Mouse (Mus musculus) forebrain, embryonic 13.5 days (tissue): Measurements from ENCODE around the gene Ralgapa1. TPM values are rescaled to one million over a fixed set of nuclear protein-coding genes. Genes with fewer than 3 reads are reported as not detected.
"Not testable (repeated sequence)": the region's sequence is repeated elsewhere in the genome, so short reads cannot be mapped to it uniquely, and the experiment has no call there.

Source experiments
- ATAC-seq: fragments of 200-750 bp; cut with Nextera tagmentation; 2 replicates; pipeline ENCODE4 v1.8.0; 2017
- H3K27ac ChIP-seq: fragments of 300-500 bp; sonication (generic); 2 replicates; pipeline ENCODE4 v1.5.1; 2015; ENCODE audit warnings: inconsistent platforms, mild to moderate bottlenecking, moderate library complexity
- H3K27me3 ChIP-seq: fragments of 300-500 bp; sonication (generic); 2 replicates; pipeline ENCODE4 v1.6.1; 2015; ENCODE audit warnings: mild to moderate bottlenecking, inconsistent platforms
- H3K36me3 ChIP-seq: fragments of 300-500 bp; sonication (generic); 2 replicates; pipeline ENCODE4 v1.6.1; 2015; ENCODE audit warnings: mild to moderate bottlenecking, inconsistent platforms; ENCODE audit not compliant: poor library complexity, severe bottlenecking
- H3K4me1 ChIP-seq: fragments of 300-500 bp; sonication (generic); 2 replicates; pipeline ENCODE4 v1.6.1; 2015; ENCODE audit warnings: inconsistent platforms
- H3K4me2 ChIP-seq: fragments of 300-500 bp; sonication (generic); 2 replicates; pipeline ENCODE4 v1.6.1; 2015; ENCODE audit warnings: inconsistent platforms, mild to moderate bottlenecking, moderate library complexity
- H3K4me3 ChIP-seq: fragments of 300-500 bp; sonication (generic); 2 replicates; pipeline ENCODE4 v1.5.1; 2015; ENCODE audit warnings: mild to moderate bottlenecking, inconsistent platforms
- H3K9ac ChIP-seq: fragments of 300-500 bp; sonication (generic); 2 replicates; pipeline ENCODE4 v1.6.1; 2015; ENCODE audit warnings: mild to moderate bottlenecking, inconsistent platforms
- H3K9me3 ChIP-seq: fragments of 300-500 bp; sonication (generic); replicated peaks from 2 replicates; pipeline ENCODE4 v1.6.1; 2016; ENCODE audit warnings: inconsistent platforms
- WGBS: fragments of 180-500 bp; shearing (Covaris S2); methylation state at CpG from one replicate; pipeline ENCODE4 v1.1.7; 2015; 5-methylcytosine and 5-hydroxymethylcytosine counted together
- polyA plus RNA-seq: library from polyadenylated mRNA; unstranded; fragments of >200 nt; fragmentation: Nextera tagmentation; extraction: Ambion mirVana; gene quantifications from 2 replicates; pipeline ENCODE4 v1.2.1, GENCODE M21; 2015

Gene Ralgapa1
- polyA plus RNA-seq, 1 experiment from 2014 or later, result 14.1 TPM

DNA sequence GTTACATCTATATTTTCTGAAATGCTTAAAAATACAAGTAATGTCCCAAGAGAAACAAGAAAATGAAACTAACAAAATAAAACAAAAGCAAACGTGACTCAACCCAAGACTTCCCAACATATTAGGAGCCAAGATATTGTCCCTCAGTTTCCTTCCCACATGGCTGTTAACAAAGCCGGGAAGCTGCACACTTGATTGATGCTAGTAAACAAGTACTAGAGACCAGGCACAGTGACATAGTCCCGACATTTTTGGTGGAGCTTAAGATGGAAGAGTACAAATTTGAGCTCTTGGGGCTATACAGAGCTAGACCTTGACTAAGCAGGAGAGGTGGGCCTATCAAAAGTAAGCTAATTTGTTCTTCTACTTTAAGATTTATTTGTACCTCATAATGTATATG lies 23.9 kb downstream of the Ralgapa1 start:
- H3K9ac ChIP-seq, result no peak overlapping the region
- no peaks in the 10 kb centered on the region for H3K4me1 ChIP-seq
- no peaks in the 10 kb centered on the region for H3K27me3 ChIP-seq
- no peak for ATAC-seq
- WGBS, result 83% methylated on average over 3 of the region's 3 CpGs
- no peak overlapping the region for H3K27ac ChIP-seq
- no peaks in the 10 kb centered on the region; the same call in 1 of the 2 replicates for H3K9me3 ChIP-seq
- H3K36me3 ChIP-seq, result peaks cover 7% of the 10 kb centered on the region; the same call in 1 of the 2 replicates
- H3K4me2 ChIP-seq, result no peak overlapping the region
- no peak overlapping the region for H3K4me3 ChIP-seq

DNA sequence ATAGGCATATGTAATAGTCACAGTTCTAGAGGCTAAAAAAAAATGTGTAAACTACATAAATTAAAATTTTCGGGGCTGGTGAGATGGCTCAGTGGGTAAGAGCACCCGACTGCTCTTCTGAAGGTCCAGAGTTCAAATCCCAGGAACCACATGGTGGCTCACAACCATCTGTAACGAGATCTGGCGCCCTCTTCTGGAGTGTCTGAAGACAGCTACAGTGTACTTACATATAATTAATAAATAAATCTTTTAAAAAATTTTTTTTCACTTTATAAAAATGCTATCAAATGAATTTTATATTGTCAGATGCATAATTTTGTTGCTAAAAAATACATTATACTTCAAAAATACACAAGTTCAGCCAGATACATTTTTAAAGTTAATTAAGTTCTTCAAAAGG lies 26.5 kb downstream of the Ralgapa1 start:
- not testable (repeated sequence) for H3K36me3 ChIP-seq, H3K27me3 ChIP-seq, H3K4me3 ChIP-seq, H3K9me3 ChIP-seq, ATAC-seq, H3K4me1 ChIP-seq, H3K4me2 ChIP-seq, H3K27ac ChIP-seq, H3K9ac ChIP-seq
- 89% methylated on average over 4 of the region's 4 CpGs for WGBS

DNA sequence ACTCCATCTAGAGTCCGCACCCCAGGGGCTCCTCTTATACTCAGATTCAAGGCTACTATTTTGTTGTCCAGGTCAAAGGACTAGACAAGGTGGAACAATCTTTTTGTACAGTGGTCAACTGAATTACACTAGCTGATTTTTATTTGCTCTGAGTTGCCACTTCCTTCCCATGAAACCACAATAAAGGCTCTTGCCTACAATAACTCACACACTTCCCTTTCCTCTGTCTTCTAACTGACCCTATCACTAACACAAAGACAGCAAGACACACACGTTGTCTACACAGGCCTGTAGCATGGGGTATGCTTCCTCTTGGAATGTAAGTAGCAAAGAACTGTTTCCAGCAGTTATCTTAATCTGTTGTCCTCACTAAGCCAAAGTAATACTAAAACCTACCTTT lies 35.7 kb downstream of the Ralgapa1 start:
- Histone ChIP-seq H3K4me2 (no peak overlapping the region), H3K27ac (no peak overlapping the region), H3K9ac (no peak overlapping the region), H3K27me3 (no peaks in the 10 kb centered on the region), H3K4me1 (no peaks in the 10 kb centered on the region), H3K9me3 (no peaks in the 10 kb centered on the region), H3K4me3 (no peak overlapping the region), H3K36me3 (peaks cover 30% of the 10 kb centered on the region)
- WGBS, result 85% methylated on average over 2 of the region's 2 CpGs
- no peak for ATAC-seq

DNA sequence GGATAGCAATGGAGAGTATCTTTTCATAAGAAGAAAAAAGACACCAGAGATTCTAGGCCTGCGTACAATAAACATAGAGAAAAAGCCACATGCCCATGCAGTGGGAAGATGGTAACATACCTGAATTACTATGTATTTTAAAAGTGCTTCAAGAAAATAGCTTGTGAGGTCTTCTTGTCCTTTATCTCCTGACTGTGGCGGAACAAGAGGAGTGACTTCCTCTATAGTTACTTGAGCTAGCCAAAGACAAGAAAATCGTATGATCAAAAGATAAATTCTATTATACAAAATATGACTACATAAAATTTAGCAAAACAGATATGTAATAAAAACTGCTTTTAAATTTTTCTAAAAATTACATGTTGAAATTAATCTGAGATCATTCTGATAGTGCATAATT lies 38.3 kb downstream of the Ralgapa1 start:
- Histone ChIP-seq H3K4me1 (no peaks in the 10 kb centered on the region), H3K9ac (no peak overlapping the region), H3K27me3 (no peaks in the 10 kb centered on the region), H3K36me3 (peaks cover 30% of the 10 kb centered on the region), H3K9me3 (no peaks in the 10 kb centered on the region), H3K4me3 (no peak overlapping the region), H3K27ac (no peak overlapping the region), H3K4me2 (no peak overlapping the region)
- no peak for ATAC-seq
- 96% methylated on average over 3 of the region's 3 CpGs for WGBS

DNA sequence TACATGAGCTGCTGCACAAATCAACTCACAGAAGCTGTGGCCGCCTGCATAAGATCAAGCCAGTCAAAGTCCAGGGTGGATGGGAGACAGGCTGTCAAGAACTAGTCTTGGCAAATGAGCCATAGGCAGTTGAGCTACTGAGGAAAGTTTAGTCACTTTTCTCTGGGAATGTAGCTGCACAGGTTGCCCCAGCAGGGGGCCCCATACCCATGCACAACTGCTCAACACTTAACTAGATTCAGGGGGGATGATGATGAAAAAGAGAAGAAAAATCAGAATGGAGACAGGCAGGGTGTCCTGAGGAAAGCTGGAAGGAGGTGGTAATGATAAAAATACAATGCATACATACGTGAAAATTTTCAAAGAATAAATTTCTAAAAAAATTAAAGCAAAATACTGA lies 42.7 kb downstream of the Ralgapa1 start:
- no peak overlapping the region for H3K4me3 ChIP-seq
- 95% methylated on average over 2 of the region's 2 CpGs for WGBS

DNA sequence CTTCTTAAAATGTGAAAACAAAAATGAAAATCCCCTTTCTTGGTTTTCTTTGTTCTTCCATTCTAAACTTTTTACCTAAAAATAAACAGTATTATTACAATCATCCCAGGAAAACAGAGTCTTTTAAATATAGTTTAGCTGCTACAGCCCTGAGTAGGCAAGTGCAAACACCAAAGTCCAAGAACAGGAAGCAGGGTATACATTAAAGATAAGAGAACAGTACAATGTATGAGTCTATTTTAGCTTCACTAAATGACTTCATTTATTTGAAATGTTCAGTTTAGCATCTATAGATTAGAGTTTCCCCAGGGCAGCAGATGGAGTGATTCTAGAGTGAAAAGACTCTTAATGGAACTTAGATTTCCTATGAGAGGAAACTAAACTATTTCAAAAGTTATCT lies 43.6 kb downstream of the Ralgapa1 start:
- Histone ChIP-seq H3K27me3 (no peaks in the 10 kb centered on the region), H3K4me2 (no peak overlapping the region), H3K9me3 (no peaks in the 10 kb centered on the region), H3K36me3 (peaks cover 14% of the 10 kb centered on the region), H3K4me1 (no peaks in the 10 kb centered on the region), H3K9ac (no peak overlapping the region), H3K27ac (no peak overlapping the region), H3K4me3 (no peak overlapping the region)
- ATAC-seq, result no peak

More for the DNA sequence above, 42.7 kb downstream of the Ralgapa1 start:
- no peaks in the 10 kb centered on the region for H3K27me3 ChIP-seq
- no peak for ATAC-seq
- H3K36me3 ChIP-seq, result peaks cover 14% of the 10 kb centered on the region
- no peaks in the 10 kb centered on the region for H3K9me3 ChIP-seq
- H3K27ac ChIP-seq, result no peak overlapping the region
- H3K4me2 ChIP-seq, result no peak overlapping the region
- H3K9ac ChIP-seq, result no peak overlapping the region
- H3K4me1 ChIP-seq, result no peaks in the 10 kb centered on the region

DNA sequence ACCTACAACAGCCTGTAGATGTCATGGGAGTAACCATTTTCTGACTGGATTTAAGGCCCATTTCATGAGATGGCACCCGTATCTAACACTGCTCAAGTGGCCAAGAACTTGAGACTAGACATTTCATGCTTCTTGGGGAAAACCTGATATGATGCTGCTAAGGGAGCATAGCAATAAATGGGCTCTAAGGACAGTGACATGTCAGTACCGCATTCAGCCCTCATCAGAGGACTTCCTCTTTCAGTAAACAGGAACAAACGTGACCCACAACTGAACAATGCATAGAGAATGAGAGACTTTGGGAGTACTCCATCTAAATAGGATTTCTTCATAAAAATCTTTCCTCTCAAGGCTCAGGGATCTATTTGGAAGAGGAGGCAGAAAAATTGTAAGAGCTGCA lies 46.7 kb downstream of the Ralgapa1 start:
- Histone ChIP-seq H3K4me1 (no peaks in the 10 kb centered on the region), H3K4me2 (no peak overlapping the region), H3K9me3 (no peaks in the 10 kb centered on the region), H3K9ac (no peak overlapping the region), H3K27me3 (no peaks in the 10 kb centered on the region), H3K27ac (no peak overlapping the region), H3K36me3 (peaks cover 14% of the 10 kb centered on the region), H3K4me3 (no peak overlapping the region)
- no peak for ATAC-seq
- WGBS, result 90% methylated on average over 3 of the region's 3 CpGs

DNA sequence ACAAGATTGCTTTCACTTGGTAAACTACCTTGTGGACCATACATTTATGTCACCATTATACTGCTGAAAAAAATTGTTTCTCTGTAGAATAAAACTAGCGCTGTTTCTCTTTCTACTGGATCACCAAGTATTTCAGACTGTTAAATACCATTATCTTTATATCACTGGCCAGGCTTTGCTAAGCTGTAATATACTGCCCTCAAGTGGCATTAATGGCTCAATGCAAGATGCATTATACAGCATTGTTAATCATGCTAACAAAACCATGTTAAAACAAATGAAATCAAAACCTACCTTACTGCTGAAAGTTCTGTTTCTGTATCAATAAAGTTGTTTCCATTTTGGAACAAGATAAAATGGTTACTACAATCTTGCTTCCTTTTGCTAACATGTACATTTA lies 100.6 kb downstream of the Ralgapa1 start:
- H3K9ac ChIP-seq, result no peak overlapping the region
- no peak overlapping the region for H3K27ac ChIP-seq
- 69% methylated on average over 1 of the region's 1 CpGs for WGBS
- 0 out of 2 replicates have a peak, but pooled peaks have one; percentile 63 for ATAC-seq
- no peaks in the 10 kb centered on the region for H3K9me3 ChIP-seq
- H3K36me3 ChIP-seq, result peaks cover 35% of the 10 kb centered on the region
- no peak overlapping the region for H3K4me3 ChIP-seq
- no peaks in the 10 kb centered on the region for H3K27me3 ChIP-seq
- no peak overlapping the region for H3K4me2 ChIP-seq
- H3K4me1 ChIP-seq, result no peaks in the 10 kb centered on the region

DNA sequence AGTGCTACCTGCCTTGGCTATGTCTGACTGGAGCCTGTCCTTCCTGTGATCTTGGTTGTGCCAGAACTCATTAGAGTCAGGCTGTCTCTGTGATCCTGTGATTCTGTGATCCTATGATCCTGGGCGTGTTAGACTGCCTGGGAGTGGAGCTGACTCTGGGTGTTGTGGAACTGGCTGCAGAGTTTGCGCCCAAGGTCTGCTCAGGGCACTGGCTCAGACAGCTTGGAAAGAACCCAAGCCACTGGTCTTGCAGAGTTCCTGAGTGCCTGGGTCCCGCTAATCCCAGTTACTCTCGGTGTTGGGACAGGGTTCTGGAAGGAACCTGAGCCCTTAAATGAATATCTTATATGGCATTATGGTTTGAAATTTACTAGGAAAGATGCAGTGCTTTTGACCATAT lies 115.1 kb downstream of the Ralgapa1 start:
- Histone ChIP-seq H3K27ac (no peak overlapping the region), H3K9me3 (no peaks in the 10 kb centered on the region), H3K4me3 (no peak overlapping the region), H3K27me3 (no peaks in the 10 kb centered on the region), H3K36me3 (peaks cover 35% of the 10 kb centered on the region), H3K9ac (no peak overlapping the region), H3K4me1 (no peaks in the 10 kb centered on the region), H3K4me2 (no peak overlapping the region)
- no peak for ATAC-seq
- 97% methylated on average over 4 of the region's 4 CpGs for WGBS

DNA sequence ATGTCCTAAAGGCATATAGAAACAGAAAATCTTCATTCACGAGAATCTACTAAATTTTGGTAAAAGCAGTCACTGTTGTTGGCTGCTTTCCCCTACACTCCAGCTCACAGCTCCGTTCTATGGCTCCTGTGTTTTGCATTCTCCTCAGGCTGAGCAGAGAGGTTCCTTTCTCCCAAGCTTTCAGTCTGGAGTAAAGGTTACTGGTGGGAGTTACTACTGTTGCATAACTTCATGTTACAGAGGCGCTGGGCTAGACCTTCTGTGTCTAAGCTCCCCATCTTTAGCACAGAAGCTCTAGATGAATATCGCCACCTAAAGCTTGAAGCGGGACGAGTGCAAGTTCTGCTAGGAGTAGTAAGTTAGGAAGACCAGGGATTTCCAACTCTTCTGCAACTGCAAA lies 154.3 kb downstream of the Ralgapa1 start:
- Histone ChIP-seq H3K27me3 (no peaks in the 10 kb centered on the region), H3K36me3 (0 out of 2 replicates have a peak, but pooled peaks cover 3% of the 10 kb centered on the region), H3K4me2 (no peak overlapping the region), H3K4me3 (no peak overlapping the region), H3K27ac (no peak overlapping the region), H3K9me3 (no peaks in the 10 kb centered on the region), H3K4me1 (no peaks in the 10 kb centered on the region), H3K9ac (no peak overlapping the region)
- WGBS, result 90% methylated on average over 6 of the region's 6 CpGs
- ATAC-seq, result no peak

DNA sequence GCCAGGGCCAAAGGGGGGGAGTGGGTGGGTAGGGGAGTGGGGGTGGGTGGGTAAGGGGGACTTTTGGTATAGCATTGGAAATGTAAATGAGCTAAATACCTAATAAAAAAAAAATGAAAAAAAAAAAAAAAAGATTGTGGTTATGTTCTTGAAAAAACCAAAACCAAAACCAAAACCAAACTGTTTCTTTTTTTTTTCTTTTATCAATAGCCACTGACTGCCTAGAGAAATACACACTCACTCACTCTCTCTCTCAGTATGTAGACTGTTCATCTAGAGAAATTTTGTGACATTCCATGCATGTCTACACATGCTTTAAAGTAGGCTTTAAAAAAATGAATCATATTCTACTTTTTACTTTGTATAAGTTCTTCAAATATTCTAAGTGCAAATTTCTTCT lies 157.8 kb downstream of the Ralgapa1 start:
- H3K4me3 ChIP-seq, H3K4me1 ChIP-seq, H3K9me3 ChIP-seq, H3K27ac ChIP-seq, H3K4me2 ChIP-seq, H3K27me3 ChIP-seq, H3K9ac ChIP-seq, ATAC-seq: not testable (repeated sequence)
- H3K36me3 ChIP-seq, result peaks cover 20% of the 10 kb centered on the region; the same call in 1 of the 2 replicates

DNA sequence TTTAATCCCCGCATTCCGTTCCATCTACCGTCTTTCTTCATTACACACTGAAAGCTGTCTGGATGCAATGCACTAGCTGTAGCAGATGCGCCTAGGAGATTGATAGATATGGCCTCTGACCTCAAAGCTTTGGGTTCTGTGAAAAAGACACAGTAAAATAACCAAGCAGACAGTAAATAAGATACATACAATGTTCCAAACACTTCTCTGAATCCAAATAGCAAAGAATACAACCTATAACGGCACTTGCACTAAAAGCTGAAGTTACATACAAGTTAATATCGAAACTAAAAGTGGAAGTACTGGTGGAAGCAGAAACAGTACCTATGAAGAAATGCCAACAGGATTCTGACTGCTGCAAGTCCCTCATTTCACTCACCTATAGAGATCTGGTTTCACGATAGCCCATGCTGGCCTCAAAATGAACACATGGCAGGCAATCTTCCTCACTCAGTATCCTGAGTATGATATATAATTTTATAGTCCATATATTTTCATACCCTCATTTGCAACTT lies 172.9 kb downstream of the Ralgapa1 start:
- H3K36me3 ChIP-seq, result no peaks in the 10 kb centered on the region
- no peak for ATAC-seq
- no peak overlapping the region for H3K9ac ChIP-seq
- H3K27me3 ChIP-seq, result no peaks in the 10 kb centered on the region
- H3K4me1 ChIP-seq, result no peaks in the 10 kb centered on the region
- H3K9me3 ChIP-seq, result no peaks in the 10 kb centered on the region
- WGBS, result 95% methylated on average over 7 of the region's 7 CpGs
- H3K27ac ChIP-seq, result no peak overlapping the region
- no peak overlapping the region for H3K4me2 ChIP-seq
- no peak overlapping the region for H3K4me3 ChIP-seq

DNA sequence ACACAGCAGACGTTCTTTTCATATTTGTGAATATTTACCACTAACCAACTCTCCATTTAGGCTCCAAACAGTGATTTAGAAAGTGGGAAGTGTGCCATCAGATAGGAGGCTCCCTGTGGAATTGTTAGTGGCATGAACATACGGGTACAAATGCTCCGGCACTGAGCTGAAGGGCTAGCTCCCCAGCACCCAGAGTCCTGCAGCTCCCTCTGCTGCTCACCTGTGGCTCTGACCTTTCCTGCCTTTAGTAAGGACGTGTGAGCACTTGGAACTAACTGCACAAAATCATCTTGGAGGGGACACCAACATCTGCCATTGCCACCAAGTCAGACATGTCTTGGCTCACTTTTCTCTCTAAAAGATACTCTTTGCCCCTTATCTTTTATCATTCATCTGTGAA lies 194.3 kb downstream of the Ralgapa1 start:
- no peak overlapping the region for H3K4me3 ChIP-seq
- 24% methylated on average over 4 of the region's 4 CpGs for WGBS
- H3K27me3 ChIP-seq, result no peaks in the 10 kb centered on the region
- H3K4me1 ChIP-seq, result peaks cover 15% of the 10 kb centered on the region
- no peaks in the 10 kb centered on the region for H3K9me3 ChIP-seq
- no peak overlapping the region for H3K4me2 ChIP-seq
- no peak overlapping the region for H3K9ac ChIP-seq
- H3K36me3 ChIP-seq, result no peaks in the 10 kb centered on the region
- no peak overlapping the region for H3K27ac ChIP-seq
- no peak for ATAC-seq
